Mouse (Mus musculus) neural tube, embryonic 11.5 days (tissue): ENCODE data around the gene Cnppd1. TPM values are rescaled to one million over a fixed set of nuclear protein-coding genes. Genes with fewer than 3 reads are reported as not detected.
A peak's percentile ranks its signal among the peaks of the same experiment; 100 is the strongest.

Experiments
- ATAC-seq: fragments of 200-750 bp; cut with Nextera tagmentation; 2 replicates; pipeline ENCODE4 v1.8.0; 2017; ENCODE audit warnings: moderate number of reproducible peaks, mild to moderate bottlenecking, moderate TSS enrichment, moderate library complexity; ENCODE audit not compliant: insufficient read depth, low FRiP score, low TSS enrichment
- DNase-seq: peaks from one replicate; pipeline ENCODE4 v3.0.0-alpha.2; 2015; ENCODE audit warnings: low spot score
- H3K27ac ChIP-seq: fragments of 300-500 bp; sonication (generic); 2 replicates; pipeline ENCODE4 v1.5.1; 2014; ENCODE audit warnings: low read depth, mild to moderate bottlenecking, low read length
- H3K27me3 ChIP-seq: fragments of 300-500 bp; sonication (generic); 2 replicates; pipeline ENCODE4 v1.6.1; 2014; ENCODE audit warnings: mild to moderate bottlenecking, low read length, mixed read lengths; ENCODE audit not compliant: control insufficient read depth, insufficient read depth
- H3K36me3 ChIP-seq: fragments of 300-500 bp; sonication (generic); 2 replicates; pipeline ENCODE4 v1.6.1; 2014; ENCODE audit warnings: mild to moderate bottlenecking, low read length, moderate library complexity, mixed read lengths; ENCODE audit not compliant: control insufficient read depth, insufficient read depth
- H3K4me1 ChIP-seq: fragments of 300-500 bp; sonication (generic); 2 replicates; pipeline ENCODE4 v1.6.1; 2014; ENCODE audit warnings: low read length, mixed read lengths; ENCODE audit not compliant: control insufficient read depth, insufficient read depth
- H3K4me2 ChIP-seq: fragments of 300-500 bp; sonication (generic); 2 replicates; pipeline ENCODE4 v1.6.1; 2014; ENCODE audit warnings: low read depth, mild to moderate bottlenecking, moderate library complexity
- H3K4me3 ChIP-seq: fragments of 300-500 bp; sonication (generic); 2 replicates; pipeline ENCODE4 v1.5.1; 2014; ENCODE audit warnings: low read depth, low read length
- H3K9ac ChIP-seq: fragments of 300-500 bp; sonication (generic); 2 replicates; pipeline ENCODE4 v1.6.1; 2014; ENCODE audit warnings: mild to moderate bottlenecking, low read length
- H3K9me3 ChIP-seq: fragments of 300-500 bp; sonication (generic); 2 replicates; pipeline ENCODE4 v1.6.1; 2016; ENCODE audit warnings: low read length; ENCODE audit not compliant: control insufficient read depth
- WGBS: fragments of 180-500 bp; shearing (Covaris S2); extraction: QIAGEN DNeasy Blood & Tissue Kit; methylation state at CpG from one replicate; pipeline ENCODE4 v1.1.7; 2014; 5-methylcytosine and 5-hydroxymethylcytosine counted together
- polyA plus RNA-seq: library from polyadenylated mRNA; unstranded; fragments of >200 nt; fragmentation: Nextera tagmentation; extraction: Ambion mirVana; gene quantifications from 2 replicates; pipeline ENCODE4 v1.2.1, GENCODE M21; 2014

Gene Cnppd1
- 53.5 and 58.4 TPM in 2 replicates for polyA plus RNA-seq

GRCm38 (mm10) chr1:75142301-75143261 is at the start of gene Cnppd1, which contains the start of gene Retreg2:
Cnppd1 (minus strand) TSS chr1:75142711.
Retreg2 (plus strand) TSS chr1:75142778.
- H3K4me1 ChIP-seq: peaks cover 16% of the 10 kb centered on the region; the same call in 1 of the 2 replicates
- H3K9me3 ChIP-seq: no peaks in the 10 kb centered on the region
- DNase-seq (peak; percentile 97), ATAC-seq (peak; percentile 89)
- H3K27ac ChIP-seq: peak within 1 kb of the TSS; percentile 96
- peak within 1 kb of the TSS; percentile 92 for H3K9ac ChIP-seq
- H3K36me3 ChIP-seq: peaks cover 14% of the 10 kb centered on the region
- no peaks in the 10 kb centered on the region for H3K27me3 ChIP-seq
- H3K4me2 ChIP-seq: peak within 1 kb of the TSS; percentile 98
- under 1% methylated on average over 77 of the region's 91 CpGs for WGBS
- H3K4me3 ChIP-seq: peak within 1 kb of the TSS; percentile 86

GRCm38 (mm10) chr1:75191622-75192402 is 49.3 kb upstream of the Cnppd1 start, which contains the start of the genes Ankzf1 and Atg9a:
Ankzf1 (plus strand) TSS chr1:75192151.
Atg9a (minus strand) TSS chr1:75192196.
- WGBS: under 1% methylated on average over 42 of the region's 56 CpGs
- Histone ChIP-seq H3K27me3 (no peaks in the 10 kb centered on the region), H3K4me3 (peak within 1 kb of the TSS; percentile 73), H3K4me1 (peaks cover 12% of the 10 kb centered on the region; the same call in 1 of the 2 replicates), H3K9me3 (no peaks in the 10 kb centered on the region), H3K27ac (peak within 1 kb of the TSS; percentile 78), H3K9ac (peak within 1 kb of the TSS; percentile 85), H3K4me2 (peak within 1 kb of the TSS; percentile 96), H3K36me3 (no peaks in the 10 kb centered on the region; the same call in 1 of the 2 replicates)
- DNase-seq (peak; percentile 92), ATAC-seq (peak; percentile 99)

- H3K27me3 ChIP-seq: no peaks in the 10 kb centered on the region
- H3K36me3 ChIP-seq: peaks cover 2% of the 10 kb centered on the region; the same call in 1 of the 2 replicates
- ATAC-seq (no peak), DNase-seq (no peak)
- H3K4me3 ChIP-seq: peak overlapping the region; percentile 73
- 35% methylated on average over 5 of the region's 5 CpGs for WGBS
- H3K27ac ChIP-seq: peak overlapping the region; percentile 49
- peaks cover 12% of the 10 kb centered on the region; the same call in 1 of the 2 replicates for H3K4me1 ChIP-seq
- no peaks in the 10 kb centered on the region for H3K9me3 ChIP-seq
- peak overlapping the region; percentile 91 for H3K4me2 ChIP-seq
- peak overlapping the region; percentile 78 for H3K9ac ChIP-seq
Measured at GRCm38 (mm10) chr1:75191258-75191621, 48.7 kb upstream of the Cnppd1 start.

GRCm38 (mm10) chr1:75190577-75190976 is 48.1 kb upstream of the Cnppd1 start:
- peaks cover 12% of the 10 kb centered on the region; the same call in 1 of the 2 replicates for H3K4me1 ChIP-seq
- ATAC-seq: no peak
- H3K36me3 ChIP-seq: peaks cover 2% of the 10 kb centered on the region; the same call in 1 of the 2 replicates
- H3K9ac ChIP-seq: no peak overlapping the region
- H3K4me2 ChIP-seq: peak overlapping the region; percentile 91
- H3K27me3 ChIP-seq: no peaks in the 10 kb centered on the region
- H3K4me3 ChIP-seq: no peak overlapping the region
- H3K27ac ChIP-seq: no peak overlapping the region
- DNase-seq: no peak
- WGBS: 82% methylated on average over 2 of the region's 2 CpGs
- H3K9me3 ChIP-seq: no peaks in the 10 kb centered on the region

- H3K27ac ChIP-seq: no peak overlapping the region
- no peak overlapping the region for H3K9ac ChIP-seq
- peaks cover 6% of the 10 kb centered on the region for H3K36me3 ChIP-seq
- H3K27me3 ChIP-seq: no peaks in the 10 kb centered on the region
- H3K4me3 ChIP-seq: no peak overlapping the region
- no peaks in the 10 kb centered on the region for H3K9me3 ChIP-seq
- H3K4me1 ChIP-seq: peaks cover 9% of the 10 kb centered on the region; the same call in 1 of the 2 replicates
- WGBS: 87% methylated on average over 2 of the region's 2 CpGs
- ATAC-seq: no peak
- no peak overlapping the region for H3K4me2 ChIP-seq
- no peak for DNase-seq
Measured at GRCm38 (mm10) chr1:75187914-75188483, 45.5 kb upstream of the Cnppd1 start.

- H3K4me1 ChIP-seq: peaks cover 5% of the 10 kb centered on the region; the same call in 1 of the 2 replicates
- ATAC-seq (no peak), DNase-seq (no peak)
Measured at GRCm38 (mm10) chr1:75187126-75187525, 44.6 kb upstream of the Cnppd1 start.

GRCm38 (mm10) chr1:75185495-75185894 is 43.0 kb upstream of the Cnppd1 start:
- H3K36me3 ChIP-seq: peaks cover 13% of the 10 kb centered on the region
- no peaks in the 10 kb centered on the region for H3K27me3 ChIP-seq
- no peak overlapping the region for H3K4me2 ChIP-seq
- no peak overlapping the region for H3K27ac ChIP-seq
- no peaks in the 10 kb centered on the region for H3K9me3 ChIP-seq
- H3K4me1 ChIP-seq: no peaks in the 10 kb centered on the region; the same call in 1 of the 2 replicates
- no peak for DNase-seq
- 88% methylated on average over 11 of the region's 11 CpGs for WGBS
- no peak overlapping the region for H3K4me3 ChIP-seq
- ATAC-seq: no peak
- no peak overlapping the region for H3K9ac ChIP-seq

More at GRCm38 (mm10) chr1:75187126-75187525, 44.6 kb upstream of the Cnppd1 start:
- H3K36me3 ChIP-seq: peaks cover 13% of the 10 kb centered on the region
- H3K4me3 ChIP-seq: no peak overlapping the region
- no peak overlapping the region for H3K9ac ChIP-seq
- H3K9me3 ChIP-seq: no peaks in the 10 kb centered on the region
- H3K27ac ChIP-seq: no peak overlapping the region
- no peaks in the 10 kb centered on the region for H3K27me3 ChIP-seq
- H3K4me2 ChIP-seq: no peak overlapping the region

GRCm38 (mm10) chr1:75182160-75182559 is 39.6 kb upstream of the Cnppd1 start:
- H3K9me3 ChIP-seq: no peaks in the 10 kb centered on the region
- no peak overlapping the region for H3K9ac ChIP-seq
- H3K4me3 ChIP-seq: no peak overlapping the region
- WGBS: 74% methylated on average over 4 of the region's 4 CpGs
- ATAC-seq (no peak), DNase-seq (no peak)
- H3K27me3 ChIP-seq: no peaks in the 10 kb centered on the region
- H3K36me3 ChIP-seq: peaks cover 13% of the 10 kb centered on the region
- no peak overlapping the region for H3K27ac ChIP-seq
- H3K4me1 ChIP-seq: peaks cover 7% of the 10 kb centered on the region
- no peak overlapping the region for H3K4me2 ChIP-seq
